Mouse (Mus musculus): Measurements from ENCODE around the gene Olfr657. TPM values are rescaled to one million over a fixed set of nuclear protein-coding genes. Genes with fewer than 3 reads are reported as not detected.

Olfr657 gene
- polyA plus RNA-seq, 1 experiment from 2014 or later, result not detected

GRCm38 (mm10) chr7:104686201-104686600, 61.6 kb downstream of the Olfr657 start, which contains the start of gene Olfr661:
TSS of gene Olfr661 (plus strand) at chr7:104686501.
- Histone ChIP-seq H3K27ac (replicated peaks) (no peak within 1 kb of the TSS), H3K4me2 (replicated peaks) (no peak within 1 kb of the TSS), H3K27me3 (no peaks in the 10 kb centered on the region), H3K36me3 (no peaks in the 10 kb centered on the region), H3K9me3 (no peaks in the 10 kb centered on the region), H3K4me1 (no peaks in the 10 kb centered on the region), H3K4me3 (no peak within 1 kb of the TSS), H3K9ac (replicated peaks) (no peak within 1 kb of the TSS)
- 90% methylated on average over 2 of the region's 2 CpGs for WGBS
- ATAC-seq (ENCODE audit: low FRiP score, low read depth), result no peak

Other genes with a start within 250 kb of the Olfr657 start
- 0.13 TPM in 1 of 2 replicates, not detected in the other for gene Trim30c, start 224.0 kb upstream of the Olfr657 start, polyA plus RNA-seq (2016; fragmentation: Nextera tagmentation; extraction: Ambion mirVana)
- gene Trim30a, start 159.6 kb upstream of the Olfr657 start, polyA plus RNA-seq (2016; fragmentation: Nextera tagmentation; extraction: Ambion mirVana), result 0.56 and 0.94 TPM in 2 replicates
- gene Trim30d, start 116.9 kb upstream of the Olfr657 start, polyA plus RNA-seq (2016; fragmentation: Nextera tagmentation; extraction: Ambion mirVana), result 0.30 and 0.42 TPM in 2 replicates
- gene Olfr651, start 74.7 kb upstream of the Olfr657 start, polyA plus RNA-seq (2016; fragmentation: Nextera tagmentation; extraction: Ambion mirVana), result not detected in 2 replicates
- not detected in 2 replicates for gene Olfr652, start 63.9 kb upstream of the Olfr657 start, polyA plus RNA-seq (2016; fragmentation: Nextera tagmentation; extraction: Ambion mirVana)
- 0.17 TPM in 1 of 2 replicates, not detected in the other for gene Olfr653, start 47.5 kb upstream of the Olfr657 start, polyA plus RNA-seq (2016; fragmentation: Nextera tagmentation; extraction: Ambion mirVana)
- gene Olfr654, start 37.8 kb upstream of the Olfr657 start, polyA plus RNA-seq (2016; fragmentation: Nextera tagmentation; extraction: Ambion mirVana), result not detected in 2 replicates
- gene Olfr655, start 23.0 kb upstream of the Olfr657 start, polyA plus RNA-seq (2016; fragmentation: Nextera tagmentation; extraction: Ambion mirVana), result not detected in 2 replicates
- gene Olfr656, start 10.8 kb upstream of the Olfr657 start, polyA plus RNA-seq (2016; fragmentation: Nextera tagmentation; extraction: Ambion mirVana), result not detected in 2 replicates
- gene Olfr658, start 22.5 kb downstream of the Olfr657 start, polyA plus RNA-seq (2016; fragmentation: Nextera tagmentation; extraction: Ambion mirVana), result not detected in 2 replicates
- not detected in 2 replicates for gene Olfr659, start 42.0 kb downstream of the Olfr657 start, polyA plus RNA-seq (2016; fragmentation: Nextera tagmentation; extraction: Ambion mirVana)
- not detected in 2 replicates for gene Olfr661, start 61.7 kb downstream of the Olfr657 start, polyA plus RNA-seq (2016; fragmentation: Nextera tagmentation; extraction: Ambion mirVana)
- gene Usp17le, start 152.7 kb downstream of the Olfr657 start, polyA plus RNA-seq (2016; fragmentation: Nextera tagmentation; extraction: Ambion mirVana), result not detected in 2 replicates
- not detected in 2 replicates for gene Usp17lb, start 217.8 kb downstream of the Olfr657 start, polyA plus RNA-seq (2016; fragmentation: Nextera tagmentation; extraction: Ambion mirVana)
- not detected in 2 replicates for gene Usp17la, start 232.2 kb downstream of the Olfr657 start, polyA plus RNA-seq (2016; fragmentation: Nextera tagmentation; extraction: Ambion mirVana)